Mouse (Mus musculus) heart, postnatal 0 days (tissue): ENCODE data around the gene Tgfbr3.

ENCODE experiments used
- CTCF ChIP-seq: IDR thresholded peaks from 2 replicates; pipeline ENCODE4 v1.5.1; 2016; ENCODE audit warnings: antibody characterized with exemption, control low read depth, low read depth
- EP300 ChIP-seq: IDR thresholded peaks from 2 replicates; pipeline ENCODE4 v1.6.1; 2016; ENCODE audit warnings: antibody characterized with exemption, low read depth

GRCm38 (mm10) chr5:107192372-107192771, 97.1 kb downstream of the Tgfbr3 start:
- TF ChIP-seq CTCF (no peak), EP300 (no peak)
